Mouse (Mus musculus) liver, postnatal 0 days (tissue): ENCODE data around the gene Camsap2.

Experiments used
- CTCF ChIP-seq: sonication (generic); IDR thresholded peaks from 2 replicates; pipeline ENCODE4 v1.5.1; 2016; ENCODE audit warnings: antibody characterized with exemption, low read depth
- EP300 ChIP-seq: IDR thresholded peaks from 2 replicates; pipeline ENCODE4 v1.6.1; 2016; ENCODE audit warnings: antibody characterized with exemption, low read depth, mild to moderate bottlenecking

- TF ChIP-seq CTCF (no peak), EP300 (no peak)
Observed at GRCm38 (mm10) chr1:136225846-136226245, 120.1 kb downstream of the Camsap2 start.
